Mouse (Mus musculus) heart, embryonic 13.5 days (tissue): ENCODE data around the gene Camkk1. TPM values are rescaled to one million over a fixed set of nuclear protein-coding genes. Genes with fewer than 3 reads are reported as not detected.
A peak's percentile ranks its signal among the peaks of the same experiment; 100 is the strongest.

ENCODE experiments used
- ATAC-seq: fragments of 200-750 bp; cut with Nextera tagmentation; 2 replicates; pipeline ENCODE4 v1.8.0; 2017; ENCODE audit warnings: moderate TSS enrichment; ENCODE audit not compliant: insufficient number of reproducible peaks, low FRiP score, low TSS enrichment; ENCODE audit errors: extremely low read depth
- H3K27ac ChIP-seq: fragments of 300-500 bp; sonication (generic); replicated peaks from 2 replicates; pipeline ENCODE4 v1.5.1; 2015; ENCODE audit warnings: moderate library complexity, mild to moderate bottlenecking, inconsistent platforms
- H3K27me3 ChIP-seq: fragments of 300-500 bp; sonication (generic); replicated peaks from 2 replicates; pipeline ENCODE4 v1.6.1; 2015; ENCODE audit warnings: mild to moderate bottlenecking, inconsistent platforms
- H3K36me3 ChIP-seq: fragments of 300-500 bp; sonication (generic); 2 replicates; pipeline ENCODE4 v1.6.1; 2015; ENCODE audit warnings: mild to moderate bottlenecking, inconsistent platforms
- H3K4me1 ChIP-seq: fragments of 300-500 bp; sonication (generic); 2 replicates; pipeline ENCODE4 v1.6.1; 2015; ENCODE audit warnings: inconsistent platforms
- H3K4me2 ChIP-seq: fragments of 300-500 bp; sonication (generic); 2 replicates; pipeline ENCODE4 v1.6.1; 2015; ENCODE audit warnings: inconsistent platforms, mild to moderate bottlenecking, moderate library complexity
- H3K4me3 ChIP-seq: fragments of 300-500 bp; sonication (generic); 2 replicates; pipeline ENCODE4 v1.5.1; 2015; ENCODE audit warnings: moderate library complexity, mild to moderate bottlenecking, inconsistent platforms
- H3K9ac ChIP-seq: fragments of 300-500 bp; sonication (generic); 2 replicates; pipeline ENCODE4 v1.6.1; 2015; ENCODE audit warnings: inconsistent platforms, mild to moderate bottlenecking, moderate library complexity
- H3K9me3 ChIP-seq: fragments of 300-500 bp; sonication (generic); 2 replicates; pipeline ENCODE4 v1.6.1; 2016; ENCODE audit warnings: inconsistent platforms
- WGBS: fragments of 180-500 bp; shearing (Covaris S2); methylation state at CpG from one replicate; pipeline ENCODE4 v1.1.7; 2015; ENCODE audit warnings: mixed read lengths; 5-methylcytosine and 5-hydroxymethylcytosine counted together
- polyA plus RNA-seq: library from polyadenylated mRNA; unstranded; fragments of >200 nt; fragmentation: Nextera tagmentation; extraction: Ambion mirVana; gene quantifications from 2 replicates; pipeline ENCODE4 v1.2.1, GENCODE M21; 2015

Gene Camkk1
- polyA plus RNA-seq, 1 experiment from 2014 or later: 2.2 TPM

- Histone ChIP-seq H3K9ac (peak overlapping the region; percentile 14; the same call in 1 of the 2 replicates), H3K27me3 (peaks cover 8% of the 10 kb centered on the region; the same call in 1 of the 2 replicates), H3K9me3 (no peaks in the 10 kb centered on the region), H3K4me2 (no peak overlapping the region), H3K27ac (no peak overlapping the region; the same call in 1 of the 2 replicates), H3K36me3 (no peaks in the 10 kb centered on the region), H3K4me3 (no peak overlapping the region), H3K4me1 (peaks cover 20% of the 10 kb centered on the region)
- ATAC-seq: no peak
- 48% methylated on average over 7 of the region's 7 CpGs for whole genome bisulfite sequencing
Observed at GRCm38 (mm10) chr11:73036077-73036476, 17.3 kb downstream of the Camkk1 start.

- WGBS: 44% methylated on average over 6 of the region's 6 CpGs
- ATAC-seq: peak; percentile 12; the same call in 1 of the 2 replicates
- H3K9ac ChIP-seq: peak overlapping the region; percentile 37; the same call in 1 of the 2 replicates
Observed at GRCm38 (mm10) chr11:73036889-73037288, 18.1 kb downstream of the Camkk1 start.

DNA sequence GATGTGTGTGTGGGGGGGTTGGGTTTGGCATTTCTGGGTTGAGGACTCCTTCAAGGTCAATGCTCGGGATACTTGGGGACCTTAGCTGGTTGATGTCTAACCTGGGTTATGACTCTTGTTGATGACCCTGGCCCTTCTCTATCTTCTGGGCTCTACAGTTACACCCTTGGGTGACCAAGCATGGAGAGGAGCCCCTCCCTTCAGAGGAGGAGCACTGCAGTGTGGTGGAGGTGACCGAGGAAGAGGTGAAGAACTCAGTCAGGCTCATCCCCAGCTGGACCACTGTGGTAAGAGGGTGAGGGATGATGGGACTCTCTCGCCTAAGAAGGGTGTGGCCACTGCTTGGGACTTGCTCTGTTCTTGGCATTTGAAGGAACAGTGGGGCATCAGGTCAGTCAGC is 18.9 kb downstream of the Camkk1 start:
- 0 out of 2 replicates have a peak, but pooled peaks cover 3% of the 10 kb centered on the region for H3K27me3 ChIP-seq
- ATAC-seq: no peak
- no peaks in the 10 kb centered on the region for H3K36me3 ChIP-seq
- no peak overlapping the region for H3K4me3 ChIP-seq
- H3K9me3 ChIP-seq: no peaks in the 10 kb centered on the region
- WGBS: 76% methylated on average over 3 of the region's 3 CpGs
- H3K9ac ChIP-seq: no peak overlapping the region
- no peak overlapping the region for H3K27ac ChIP-seq
- no peak overlapping the region for H3K4me2 ChIP-seq
- H3K4me1 ChIP-seq: peaks cover 16% of the 10 kb centered on the region

More at GRCm38 (mm10) chr11:73036889-73037288, 18.1 kb downstream of the Camkk1 start:
- Histone ChIP-seq H3K4me2 (no peak overlapping the region), H3K36me3 (no peaks in the 10 kb centered on the region), H3K27ac (no peak overlapping the region), H3K4me3 (no peak overlapping the region), H3K4me1 (peaks cover 16% of the 10 kb centered on the region), H3K27me3 (peaks cover 6% of the 10 kb centered on the region; the same call in 1 of the 2 replicates), H3K9me3 (no peaks in the 10 kb centered on the region)

- WGBS: 54% methylated on average over 9 of the region's 9 CpGs
- Histone ChIP-seq H3K4me2 (no peak overlapping the region), H3K4me1 (peaks cover 16% of the 10 kb centered on the region), H3K9me3 (no peaks in the 10 kb centered on the region), H3K27ac (no peak overlapping the region), H3K4me3 (no peak overlapping the region), H3K36me3 (no peaks in the 10 kb centered on the region), H3K27me3 (no peaks in the 10 kb centered on the region), H3K9ac (no peak overlapping the region)
- ATAC-seq: no peak
Observed at GRCm38 (mm10) chr11:73039102-73039799, 20.4 kb downstream of the Camkk1 start.

- Histone ChIP-seq H3K36me3 (no peaks in the 10 kb centered on the region), H3K27me3 (no peaks in the 10 kb centered on the region), H3K4me1 (peaks cover 15% of the 10 kb centered on the region), H3K9me3 (no peaks in the 10 kb centered on the region), H3K27ac (no peak overlapping the region), H3K4me2 (no peak overlapping the region), H3K4me3 (no peak overlapping the region), H3K9ac (no peak overlapping the region)
- no peak for ATAC-seq
- 37% methylated on average over 6 of the region's 6 CpGs for WGBS
Observed at GRCm38 (mm10) chr11:73044229-73044755, 25.5 kb downstream of the Camkk1 start.

- Histone ChIP-seq H3K27ac (no peak overlapping the region), H3K9me3 (no peaks in the 10 kb centered on the region), H3K4me2 (no peak overlapping the region), H3K36me3 (peaks cover 1% of the 10 kb centered on the region), H3K4me3 (no peak overlapping the region), H3K9ac (no peak overlapping the region), H3K27me3 (no peaks in the 10 kb centered on the region), H3K4me1 (peaks cover 19% of the 10 kb centered on the region)
- no peak for ATAC-seq
- 66% methylated on average over 4 of the region's 4 CpGs for WGBS
Observed at GRCm38 (mm10) chr11:73044789-73045188, 26.0 kb downstream of the Camkk1 start.

GRCm38 (mm10) chr11:73047542-73047996 is 28.8 kb downstream of the Camkk1 start, which contains the start of gene Ncbp3:
TSS of gene Ncbp3 (plus strand) at chr11:73047783.
- H3K4me1 ChIP-seq: peaks cover 24% of the 10 kb centered on the region
- H3K27me3 ChIP-seq: no peaks in the 10 kb centered on the region
- under 1% methylated on average over 39 of the region's 39 CpGs for WGBS
- peak; percentile 86 for ATAC-seq
- H3K36me3 ChIP-seq: peaks cover 28% of the 10 kb centered on the region
- peak within 1 kb of the TSS; percentile 98 for H3K9ac ChIP-seq
- peak within 1 kb of the TSS; percentile 94 for H3K27ac ChIP-seq
- no peaks in the 10 kb centered on the region for H3K9me3 ChIP-seq
- H3K4me2 ChIP-seq: peak within 1 kb of the TSS; percentile 93
- peak within 1 kb of the TSS; percentile 96 for H3K4me3 ChIP-seq

GRCm38 (mm10) chr11:73048030-73048876 is 29.4 kb downstream of the Camkk1 start:
- peak overlapping the region; percentile 94 for H3K27ac ChIP-seq
- ATAC-seq: peak; percentile 69
- peak overlapping the region; percentile 93 for H3K4me2 ChIP-seq
- no peaks in the 10 kb centered on the region for H3K27me3 ChIP-seq
- peak overlapping the region; percentile 96 for H3K4me3 ChIP-seq
- 1% methylated on average over 55 of the region's 55 CpGs for WGBS
- H3K4me1 ChIP-seq: peaks cover 27% of the 10 kb centered on the region
- H3K9ac ChIP-seq: peak overlapping the region; percentile 98
- H3K36me3 ChIP-seq: peaks cover 31% of the 10 kb centered on the region
- no peaks in the 10 kb centered on the region for H3K9me3 ChIP-seq

DNA sequence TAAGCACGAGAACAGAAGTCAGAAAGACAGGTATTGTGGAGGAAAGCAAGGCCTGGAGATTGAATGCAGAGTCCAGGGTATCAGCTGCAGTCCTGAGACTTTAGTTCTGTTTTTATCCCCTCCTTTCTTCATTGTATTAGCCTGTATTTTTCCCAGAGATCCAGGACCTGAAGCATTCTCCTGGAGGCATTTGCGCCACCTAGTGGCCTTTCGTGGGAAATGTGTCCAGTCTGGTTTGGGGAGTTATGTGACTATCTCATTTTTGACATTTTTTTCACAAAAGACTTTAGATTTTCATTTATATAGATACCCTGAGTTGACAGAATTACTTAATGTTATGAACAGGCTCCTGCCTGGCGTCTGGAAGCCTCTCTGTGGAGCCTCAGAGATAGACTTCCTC is 30.5 kb downstream of the Camkk1 start:
- Histone ChIP-seq H3K4me2 (peak overlapping the region; percentile 93), H3K27ac (peak overlapping the region; percentile 94), H3K9me3 (no peaks in the 10 kb centered on the region), H3K4me1 (peaks cover 27% of the 10 kb centered on the region), H3K9ac (peak overlapping the region; percentile 98), H3K4me3 (peak overlapping the region; percentile 96), H3K27me3 (no peaks in the 10 kb centered on the region), H3K36me3 (peaks cover 42% of the 10 kb centered on the region)
- 2% methylated on average over 4 of the region's 4 CpGs for WGBS
- ATAC-seq: no peak

DNA sequence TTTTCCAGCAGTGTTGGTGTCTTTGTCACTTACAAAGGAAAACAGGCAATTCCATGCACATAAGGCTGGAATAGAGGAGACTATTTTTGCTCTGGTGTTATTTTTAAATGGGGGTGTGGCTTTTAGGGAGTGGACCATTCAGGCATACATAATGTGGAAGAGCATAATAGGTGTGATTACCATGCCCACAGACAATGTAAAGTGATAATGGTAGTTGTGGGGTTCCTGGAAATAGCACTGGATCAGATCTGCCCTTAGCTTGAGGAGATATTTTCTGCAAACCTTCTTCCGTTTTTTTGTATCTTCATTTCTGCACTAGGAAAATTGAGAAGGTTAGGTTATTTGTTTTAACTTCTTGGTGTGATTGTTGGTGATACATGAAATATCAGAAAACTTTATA is 34.0 kb downstream of the Camkk1 start:
- H3K9me3 ChIP-seq: no peaks in the 10 kb centered on the region
- H3K4me3 ChIP-seq: no peak overlapping the region
- peaks cover 76% of the 10 kb centered on the region for H3K36me3 ChIP-seq
- no peak overlapping the region for H3K4me2 ChIP-seq
- ATAC-seq: no peak
- H3K27me3 ChIP-seq: no peaks in the 10 kb centered on the region
- WGBS: 70% methylated on average over 1 of the region's 1 CpGs
- H3K27ac ChIP-seq: no peak overlapping the region; the same call in 1 of the 2 replicates
- peak overlapping the region; percentile 15; the same call in 1 of the 2 replicates for H3K9ac ChIP-seq
- peaks cover 33% of the 10 kb centered on the region for H3K4me1 ChIP-seq

DNA sequence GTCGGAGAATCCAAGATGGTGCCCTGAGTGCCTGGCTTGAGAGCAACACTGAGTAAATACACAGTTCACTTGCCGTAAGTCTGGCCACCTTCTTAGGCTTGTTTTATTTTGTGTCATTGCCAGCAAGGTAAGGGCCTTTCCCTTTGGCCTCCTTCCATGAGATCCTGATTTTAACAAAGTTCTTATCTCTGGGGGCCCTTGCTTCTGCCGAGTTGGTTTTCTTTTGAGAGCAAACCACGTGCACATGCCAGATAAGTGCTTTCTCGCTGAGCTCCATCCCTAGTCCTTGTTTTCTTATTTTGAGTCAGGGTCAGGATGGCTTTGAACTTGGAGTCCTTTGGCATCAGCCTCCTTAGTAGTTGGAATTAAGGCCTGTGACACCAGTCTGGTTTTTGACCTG is 38.9 kb downstream of the Camkk1 start:
- Histone ChIP-seq H3K27ac (no peak overlapping the region), H3K36me3 (peaks cover 88% of the 10 kb centered on the region), H3K9ac (no peak overlapping the region), H3K27me3 (no peaks in the 10 kb centered on the region), H3K9me3 (no peaks in the 10 kb centered on the region), H3K4me2 (no peak overlapping the region), H3K4me3 (no peak overlapping the region), H3K4me1 (peaks cover 30% of the 10 kb centered on the region)
- no peak for ATAC-seq
- 48% methylated on average over 5 of the region's 5 CpGs for WGBS
